Mouse (Mus musculus) liver, embryonic 16.5 days (tissue): Measurements from ENCODE around the gene Pxylp1. TPM values are rescaled to one million over a fixed set of nuclear protein-coding genes. Genes with fewer than 3 reads are reported as not detected.

Experiments
- ATAC-seq: fragments of 200-750 bp; cut with Nextera tagmentation; 2 replicates; pipeline ENCODE4 v1.8.0; 2017; ENCODE audit warnings: low read depth, mild to moderate bottlenecking, moderate number of reproducible peaks, moderate library complexity
- H3K27ac ChIP-seq: fragments of 300-500 bp; sonication (generic); 2 replicates; pipeline ENCODE4 v1.5.1; 2014; ENCODE audit warnings: mild to moderate bottlenecking, low read length
- H3K27me3 ChIP-seq: fragments of 300-500 bp; sonication (generic); 2 replicates; pipeline ENCODE4 v1.6.1; 2014; ENCODE audit warnings: low read depth, low read length, mixed read lengths; ENCODE audit not compliant: control insufficient read depth, insufficient read depth
- H3K36me3 ChIP-seq: fragments of 300-500 bp; sonication (generic); 2 replicates; pipeline ENCODE4 v1.6.1; 2014; ENCODE audit warnings: mild to moderate bottlenecking; ENCODE audit not compliant: control insufficient read depth, insufficient read depth
- H3K4me1 ChIP-seq: fragments of 300-500 bp; sonication (generic); 2 replicates; pipeline ENCODE4 v1.6.1; 2014; ENCODE audit warnings: low read depth, low read length, mixed read lengths; ENCODE audit not compliant: control insufficient read depth
- H3K4me2 ChIP-seq: fragments of 300-500 bp; sonication (generic); 2 replicates; pipeline ENCODE4 v1.6.1; 2014; ENCODE audit warnings: low read depth, low read length, mixed read lengths
- H3K4me3 ChIP-seq: fragments of 300-500 bp; sonication (generic); 2 replicates; pipeline ENCODE4 v1.5.1; 2014; ENCODE audit warnings: low read depth, mild to moderate bottlenecking, low read length
- H3K9ac ChIP-seq: fragments of 300-500 bp; sonication (generic); 2 replicates; pipeline ENCODE4 v1.6.1; 2014; ENCODE audit warnings: low read depth, low read length
- H3K9me3 ChIP-seq: fragments of 300-500 bp; sonication (generic); replicated peaks from 2 replicates; pipeline ENCODE4 v1.6.1; 2016; ENCODE audit warnings: low read length; ENCODE audit not compliant: control insufficient read depth
- WGBS: fragments of 180-500 bp; shearing (Covaris S2); extraction: QIAGEN DNeasy Blood & Tissue Kit; methylation state at CpG from one replicate; pipeline ENCODE4 v1.1.7; 2014; ENCODE audit not compliant: insufficient replicate concordance; 5-methylcytosine and 5-hydroxymethylcytosine counted together
- polyA plus RNA-seq: library from polyadenylated mRNA; unstranded; fragments of >200 nt; fragmentation: Nextera tagmentation; extraction: Ambion mirVana; gene quantifications from 2 replicates; pipeline ENCODE4 v1.2.1, GENCODE M21; 2015

Pxylp1 gene
- polyA plus RNA-seq, 1 experiment from 2014 or later, result 6.3 TPM

DNA sequence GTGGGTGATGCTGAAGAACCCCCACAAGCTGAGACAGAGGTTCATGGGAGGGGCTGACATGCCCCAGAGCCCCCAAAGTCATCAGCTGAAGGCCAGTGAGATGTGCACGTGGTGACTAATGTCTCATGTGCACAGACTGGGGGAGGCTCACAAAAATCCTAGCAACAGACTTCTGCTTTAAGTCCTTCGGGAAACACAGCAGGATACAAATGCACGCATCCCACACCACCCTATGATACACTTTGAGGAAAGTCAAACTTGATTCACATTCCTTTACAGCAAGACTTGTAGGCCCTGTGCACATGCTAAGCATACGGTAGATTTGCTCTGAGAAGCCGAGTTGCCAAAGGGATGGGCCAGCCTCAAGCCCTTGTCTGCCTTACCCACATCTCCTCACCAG, 53.1 kb downstream of the Pxylp1 start:
- no peak overlapping the region for H3K27ac ChIP-seq
- H3K36me3 ChIP-seq, result no peaks in the 10 kb centered on the region
- H3K4me3 ChIP-seq, result no peak overlapping the region
- WGBS, result 70% methylated on average over 5 of the region's 5 CpGs
- H3K27me3 ChIP-seq, result no peaks in the 10 kb centered on the region
- H3K9me3 ChIP-seq, result no peaks in the 10 kb centered on the region
- no peak for ATAC-seq
- H3K4me1 ChIP-seq, result no peaks in the 10 kb centered on the region
- H3K4me2 ChIP-seq, result no peak overlapping the region
- H3K9ac ChIP-seq, result no peak overlapping the region

DNA sequence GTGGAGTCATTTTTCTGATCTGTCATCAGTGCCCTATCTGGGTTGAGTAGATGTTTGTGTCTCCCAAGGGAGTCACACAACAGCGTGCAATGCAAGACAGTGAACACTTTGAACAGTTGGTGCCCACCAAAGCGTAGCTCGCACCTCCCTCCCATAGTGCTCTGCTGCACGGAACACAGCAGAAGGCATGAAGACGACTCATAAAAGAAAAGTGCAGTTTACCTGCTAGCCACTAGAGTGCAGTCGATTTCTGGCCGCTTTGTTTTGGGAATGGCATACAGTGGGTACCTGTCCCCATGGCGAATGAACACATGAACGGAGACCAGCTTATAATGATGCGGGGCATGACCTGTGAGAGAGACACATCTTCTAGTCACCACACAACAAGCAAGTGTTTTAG, 53.6 kb downstream of the Pxylp1 start:
- H3K4me2 ChIP-seq, result no peak overlapping the region
- no peaks in the 10 kb centered on the region for H3K36me3 ChIP-seq
- no peaks in the 10 kb centered on the region for H3K4me1 ChIP-seq
- ATAC-seq, result no peak
- no peaks in the 10 kb centered on the region for H3K9me3 ChIP-seq
- no peak overlapping the region for H3K9ac ChIP-seq
- no peak overlapping the region for H3K27ac ChIP-seq
- no peaks in the 10 kb centered on the region for H3K27me3 ChIP-seq
- no peak overlapping the region for H3K4me3 ChIP-seq
- WGBS, result 33% methylated on average over 10 of the region's 10 CpGs

DNA sequence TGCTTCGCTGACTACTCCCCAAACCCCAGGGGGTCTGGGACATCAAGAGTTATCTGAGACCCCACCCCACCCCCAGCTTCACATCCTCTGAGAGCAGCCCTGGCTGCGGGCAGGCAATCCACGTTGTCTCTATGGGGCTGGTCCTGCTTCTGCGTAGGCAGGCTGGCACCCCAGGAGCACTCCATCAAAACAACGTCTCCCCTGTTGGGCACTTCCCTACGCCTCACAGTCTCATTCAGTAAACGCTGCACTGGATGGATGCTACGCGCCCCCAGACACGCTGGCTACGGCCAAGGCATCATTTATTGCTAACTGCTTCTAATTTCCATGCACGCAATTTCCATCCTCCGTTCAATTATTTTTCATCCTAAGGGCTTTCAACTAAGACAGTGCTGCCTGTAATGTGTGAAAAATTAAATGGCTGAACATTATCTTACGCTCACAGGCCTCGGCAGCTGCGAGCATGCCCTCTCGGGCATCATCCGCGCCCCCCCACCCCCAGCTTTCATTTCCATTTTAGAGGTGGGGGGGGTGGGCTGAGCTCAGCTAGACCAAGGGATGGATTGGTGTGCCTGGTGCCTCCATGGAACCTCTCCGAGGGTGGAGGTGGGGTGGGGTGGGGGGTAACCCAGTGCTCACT, 54.6 kb downstream of the Pxylp1 start:
- H3K4me2 ChIP-seq, result no peak overlapping the region
- H3K9me3 ChIP-seq, result no peaks in the 10 kb centered on the region

DNA sequence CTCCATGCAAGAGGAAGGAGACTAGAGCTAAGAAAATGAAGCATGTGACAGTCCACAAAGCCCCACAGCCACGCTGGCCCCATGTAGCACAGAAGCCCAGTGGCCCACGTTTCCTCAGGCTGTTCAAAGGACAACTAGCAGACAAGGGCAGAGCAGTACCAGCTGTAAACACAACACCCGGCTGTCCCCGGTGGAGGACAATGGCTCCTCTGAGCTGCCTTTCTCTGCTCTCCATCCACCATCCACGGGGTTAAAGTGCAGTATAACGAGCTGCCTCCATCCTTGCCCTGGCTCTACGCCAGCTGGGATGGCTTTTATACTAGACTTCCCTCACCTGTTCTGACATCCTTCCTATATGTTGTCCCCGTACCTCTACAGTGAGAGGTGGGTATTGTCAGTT, 55.5 kb downstream of the Pxylp1 start:
- no peaks in the 10 kb centered on the region for H3K4me1 ChIP-seq
- 42% methylated on average over 8 of the region's 8 CpGs for WGBS
- H3K9ac ChIP-seq, result no peak overlapping the region
- H3K27ac ChIP-seq, result no peak overlapping the region
- no peaks in the 10 kb centered on the region for H3K36me3 ChIP-seq
- no peak overlapping the region for H3K4me2 ChIP-seq
- ATAC-seq, result no peak
- H3K9me3 ChIP-seq, result no peaks in the 10 kb centered on the region
- no peak overlapping the region for H3K4me3 ChIP-seq
- no peaks in the 10 kb centered on the region for H3K27me3 ChIP-seq

More for the DNA sequence above, 54.6 kb downstream of the Pxylp1 start:
- no peak for ATAC-seq
- no peak overlapping the region for H3K9ac ChIP-seq
- 64% methylated on average over 20 of the region's 20 CpGs for WGBS
- H3K27ac ChIP-seq, result no peak overlapping the region
- H3K4me3 ChIP-seq, result no peak overlapping the region
- H3K36me3 ChIP-seq, result no peaks in the 10 kb centered on the region
- no peaks in the 10 kb centered on the region for H3K4me1 ChIP-seq
- H3K27me3 ChIP-seq, result no peaks in the 10 kb centered on the region

DNA sequence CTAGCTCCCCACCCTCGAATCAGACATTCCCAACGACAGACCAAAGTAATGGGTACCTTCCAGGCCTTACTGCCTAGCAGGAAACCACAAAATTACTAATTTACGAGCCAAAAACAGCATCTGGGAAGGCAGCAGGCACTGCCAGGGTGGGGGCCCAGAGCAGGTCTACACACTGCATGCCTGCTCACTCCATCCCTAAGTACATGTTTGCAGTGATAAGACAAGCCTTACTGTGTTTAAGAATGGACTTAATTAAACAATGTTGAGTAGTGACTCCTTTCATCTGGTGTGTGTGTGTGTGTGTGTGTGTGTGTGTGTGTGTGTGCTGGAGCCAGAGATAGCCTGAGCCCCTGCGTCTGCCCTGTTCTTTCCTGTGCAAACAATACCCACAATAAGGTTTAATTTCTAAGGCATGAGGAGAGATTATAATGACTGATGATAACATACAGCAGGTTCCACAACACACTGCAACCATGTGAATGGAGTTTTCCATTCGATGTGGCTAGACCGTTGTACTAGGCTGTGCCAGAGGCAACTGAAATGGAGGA, 57.0 kb downstream of the Pxylp1 start:
- Histone ChIP-seq H3K9ac (no peak overlapping the region), H3K4me2 (no peak overlapping the region), H3K4me1 (no peaks in the 10 kb centered on the region), H3K9me3 (no peaks in the 10 kb centered on the region), H3K27ac (no peak overlapping the region), H3K27me3 (no peaks in the 10 kb centered on the region), H3K4me3 (no peak overlapping the region), H3K36me3 (no peaks in the 10 kb centered on the region)
- 49% methylated on average over 6 of the region's 6 CpGs for WGBS
- ATAC-seq, result no peak

DNA sequence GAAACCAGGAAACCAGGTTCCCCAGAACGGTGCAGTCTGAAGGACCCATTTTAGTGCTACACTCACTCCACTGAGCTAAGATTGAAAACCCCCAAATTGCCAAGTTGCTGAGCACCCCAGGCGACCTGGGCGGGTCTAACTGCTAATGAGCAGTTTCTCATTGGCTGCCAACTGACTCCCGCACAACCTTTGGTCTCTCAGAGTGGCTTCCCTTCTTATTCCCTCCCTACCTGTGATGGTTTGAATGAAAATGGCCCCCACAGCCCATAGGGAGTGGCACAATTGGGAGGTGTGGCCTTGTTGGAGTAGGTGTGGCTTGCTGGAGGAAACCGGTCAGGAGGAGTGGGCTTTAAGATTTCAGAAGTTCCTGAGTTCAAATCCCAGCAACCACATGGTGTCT, 58.9 kb downstream of the Pxylp1 start:
- WGBS, result 61% methylated on average over 5 of the region's 5 CpGs
- no peak overlapping the region for H3K4me3 ChIP-seq
- no peak overlapping the region for H3K27ac ChIP-seq
- no peaks in the 10 kb centered on the region for H3K4me1 ChIP-seq
- H3K36me3 ChIP-seq, result no peaks in the 10 kb centered on the region
- no peak overlapping the region for H3K9ac ChIP-seq
- H3K4me2 ChIP-seq, result no peak overlapping the region
- H3K9me3 ChIP-seq, result no peaks in the 10 kb centered on the region
- no peak for ATAC-seq
- no peaks in the 10 kb centered on the region for H3K27me3 ChIP-seq

DNA sequence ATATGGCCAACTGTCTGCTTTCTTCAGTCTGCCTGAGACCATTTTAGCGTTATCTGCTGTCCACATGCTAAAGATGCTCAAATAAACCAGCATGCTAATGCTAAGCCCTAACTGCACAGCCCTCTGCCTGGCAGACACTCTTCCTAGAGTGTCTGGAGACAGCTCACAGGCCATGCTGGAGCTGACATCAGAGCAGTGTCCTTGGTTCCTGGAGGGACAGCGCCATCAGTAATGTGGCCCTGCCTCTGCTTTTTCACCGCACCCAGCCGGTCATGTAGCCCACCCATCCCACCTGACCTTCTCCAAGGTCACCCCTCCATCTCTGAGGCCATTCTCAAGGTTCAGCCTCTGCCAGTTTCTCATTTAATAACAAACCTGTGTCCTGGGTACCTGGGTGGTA, 60.0 kb downstream of the Pxylp1 start:
- Histone ChIP-seq H3K4me1 (no peaks in the 10 kb centered on the region), H3K4me2 (no peak overlapping the region), H3K36me3 (no peaks in the 10 kb centered on the region), H3K27me3 (no peaks in the 10 kb centered on the region), H3K4me3 (no peak overlapping the region), H3K27ac (no peak overlapping the region), H3K9me3 (no peaks in the 10 kb centered on the region), H3K9ac (no peak overlapping the region)
- WGBS, result 66% methylated on average over 4 of the region's 4 CpGs
- ATAC-seq, result no peak

DNA sequence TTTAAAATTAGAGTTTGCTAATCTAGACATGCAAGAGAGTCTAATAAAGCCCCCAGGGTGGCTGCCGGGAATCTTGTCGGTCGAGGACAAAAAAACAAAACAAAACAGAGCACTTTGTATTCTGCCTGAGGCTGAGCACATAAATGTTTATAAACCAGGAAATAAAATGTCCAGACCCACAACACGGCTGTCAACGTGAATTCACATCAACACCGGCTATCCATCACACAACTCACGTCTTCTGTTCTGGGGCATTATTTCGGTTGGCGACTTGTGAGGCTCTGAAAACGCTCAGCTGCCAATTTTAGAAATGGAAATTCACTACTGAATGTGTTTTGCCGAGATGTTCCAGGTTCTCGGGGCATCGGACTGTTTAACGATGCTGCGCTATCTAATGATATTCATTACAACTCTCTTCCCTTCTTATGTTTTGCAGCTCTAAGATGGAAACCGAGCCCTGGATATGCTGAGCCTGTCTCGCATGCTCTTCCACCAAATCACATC, 61.6 kb downstream of the Pxylp1 start:
- Histone ChIP-seq H3K4me1 (no peaks in the 10 kb centered on the region), H3K36me3 (no peaks in the 10 kb centered on the region), H3K27ac (no peak overlapping the region), H3K9me3 (no peaks in the 10 kb centered on the region), H3K4me3 (no peak overlapping the region), H3K9ac (no peak overlapping the region), H3K4me2 (no peak overlapping the region), H3K27me3 (no peaks in the 10 kb centered on the region)
- ATAC-seq, result no peak
- WGBS, result 75% methylated on average over 17 of the region's 17 CpGs

DNA sequence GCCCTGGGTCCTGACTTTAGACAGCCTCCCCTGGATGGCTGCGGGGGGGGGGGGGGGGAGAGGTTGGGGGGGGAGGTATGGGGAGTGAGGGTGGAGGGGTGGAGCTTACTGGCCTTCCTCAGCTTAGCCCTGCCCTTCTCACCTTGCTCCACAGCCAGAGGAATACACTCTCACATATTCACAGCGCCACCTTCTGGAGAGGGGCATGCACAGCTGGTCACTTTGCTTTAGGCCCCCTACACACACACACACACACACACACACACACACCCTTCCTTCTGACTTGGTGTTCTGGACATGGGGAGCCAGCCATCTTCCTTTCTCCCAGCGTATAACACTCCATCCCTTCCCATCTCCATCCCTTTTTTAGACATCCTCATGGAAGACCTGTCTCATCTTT, 62.8 kb downstream of the Pxylp1 start:
- Histone ChIP-seq H3K9me3 (no peaks in the 10 kb centered on the region), H3K4me2 (no peak overlapping the region), H3K36me3 (no peaks in the 10 kb centered on the region), H3K27me3 (no peaks in the 10 kb centered on the region), H3K27ac (no peak overlapping the region), H3K4me1 (no peaks in the 10 kb centered on the region), H3K4me3 (no peak overlapping the region), H3K9ac (no peak overlapping the region)
- 81% methylated on average over 2 of the region's 3 CpGs for WGBS
- ATAC-seq, result no peak
